14 mouse cellular contexts compared by ENCODE assay signal in the genomic region with DNA sequence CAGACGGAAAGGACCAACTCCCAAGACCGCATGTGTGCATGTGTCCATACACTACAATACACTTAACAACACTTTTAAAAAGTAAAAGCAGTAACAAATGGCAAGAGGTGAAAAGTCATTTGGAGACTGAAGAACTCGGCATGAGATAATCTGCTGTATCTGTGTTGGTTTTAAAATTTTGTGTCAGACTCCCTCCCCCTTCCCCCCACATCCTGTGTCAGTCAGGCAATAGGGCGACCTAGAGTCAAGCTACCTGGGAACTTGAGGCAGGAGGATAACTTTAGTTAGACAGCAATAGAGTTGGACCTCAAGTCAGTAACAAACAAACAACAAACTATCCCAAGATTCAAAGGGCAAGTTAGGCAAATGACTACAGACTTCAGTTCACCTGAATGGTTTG.
"Had no signal": no experiment of that assay in that cellular context is flagged by ENCODE, and none has a peak within 500 bp of the region (broad histone marks: within the 10 kb centered on the region; RNA-seq: fewer than 3 reads in every experiment).

No protein-coding gene starts in this region.

- DNase-seq: kidney, adult 2 months; kidney, postnatal 25 days; layer of hippocampus, postnatal 36 days; liver, embryonic 13.5 days; liver, postnatal 0 days; lung, postnatal 14 days; right cerebral cortex, postnatal 25 days had no signal

- H3K27ac ChIP-seq: kidney, embryonic 15.5 days; limb, embryonic 15.5 days; liver, embryonic 13.5 days; lung, embryonic 15.5 days; macrophage; midbrain, embryonic 12.5 days; neural tube, embryonic 15.5 days had no signal

- H3K9me3 ChIP-seq: kidney, embryonic 15.5 days; limb, embryonic 15.5 days; liver, embryonic 13.5 days; lung, embryonic 15.5 days; midbrain, embryonic 12.5 days; neural tube, embryonic 15.5 days had no signal

- H3K4me2 ChIP-seq: kidney, embryonic 15.5 days; limb, embryonic 15.5 days; liver, embryonic 13.5 days; lung, embryonic 15.5 days; midbrain, embryonic 12.5 days; neural tube, embryonic 15.5 days had no signal

- H3K4me1 ChIP-seq: kidney, embryonic 15.5 days; limb, embryonic 15.5 days; liver, embryonic 13.5 days; lung, embryonic 15.5 days; midbrain, embryonic 12.5 days; neural tube, embryonic 15.5 days had no signal

- H3K9ac ChIP-seq: kidney, embryonic 15.5 days; limb, embryonic 15.5 days; liver, embryonic 13.5 days; liver, postnatal 0 days; lung, embryonic 15.5 days; midbrain, embryonic 12.5 days; neural tube, embryonic 15.5 days had no signal

- ATAC-seq: intestine, embryonic 16.5 days; liver, postnatal 0 days had no signal

- H3K4me3 ChIP-seq: kidney, embryonic 15.5 days; limb, embryonic 15.5 days; liver, embryonic 13.5 days; lung, embryonic 15.5 days; midbrain, embryonic 12.5 days; neural tube, embryonic 15.5 days had no signal

- H3K27me3 ChIP-seq: kidney, embryonic 15.5 days; limb, embryonic 15.5 days; liver, embryonic 13.5 days; lung, embryonic 15.5 days; midbrain, embryonic 12.5 days; neural tube, embryonic 15.5 days had no signal
